Mouse (Mus musculus) thymus, postnatal 4 days (tissue): ENCODE measurements around the gene Flot2.
"Not testable (repeated sequence)": the region's sequence is repeated elsewhere in the genome, so short reads cannot be mapped to it uniquely, and the experiment has no call there.

Experiments
- DNase-seq: peaks from one replicate; pipeline ENCODE4 v3.0.0; 2021

Gene Flot2

DNA sequence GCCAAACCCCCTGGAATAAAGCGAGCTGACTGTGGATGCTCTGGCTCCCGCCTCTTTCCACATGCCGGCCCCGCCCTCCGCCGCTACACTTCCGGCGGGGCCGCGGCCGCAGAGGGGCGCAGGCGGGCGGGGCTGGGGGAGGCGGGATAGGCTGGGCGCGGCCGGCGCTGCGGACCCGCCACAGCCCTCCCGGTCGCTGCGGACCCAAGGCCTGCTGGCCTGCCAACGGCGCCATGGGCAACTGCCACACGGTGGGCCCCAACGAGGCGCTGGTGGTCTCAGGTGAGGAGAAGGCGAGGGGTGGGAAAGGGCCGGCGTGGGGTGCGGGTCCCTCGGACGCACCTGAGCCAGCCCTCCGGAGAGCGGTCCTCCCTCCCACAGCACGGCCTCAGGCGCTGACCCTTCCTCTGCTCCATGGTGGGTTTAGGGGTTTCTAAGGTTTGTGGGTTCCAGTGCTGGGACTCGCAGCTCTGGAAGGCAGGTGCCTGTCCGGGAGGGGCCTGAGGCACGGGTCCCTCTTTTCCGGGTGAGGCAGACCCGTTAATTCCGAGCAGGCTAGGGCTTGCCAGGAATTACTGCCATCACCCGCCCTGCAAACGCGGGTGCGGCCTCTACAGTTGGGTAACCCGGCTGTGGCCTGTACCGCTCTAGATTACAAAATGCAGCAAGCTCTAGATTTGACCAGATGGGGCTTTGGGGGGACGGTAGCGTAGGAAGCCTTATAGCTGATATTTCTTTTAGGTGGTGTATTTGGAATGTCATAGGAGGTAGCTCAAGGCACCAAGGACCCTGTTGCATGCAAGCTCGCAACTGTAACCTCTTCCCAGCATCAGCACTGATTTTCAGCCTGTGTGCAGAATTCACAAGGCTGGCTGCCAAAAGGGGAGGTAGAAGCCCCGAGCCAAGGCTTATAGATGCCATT is at the start of gene Flot2:
TSS of gene Flot2 (plus strand) at position 101 of the 922 bp plus-strand sequence.
- DNase-seq: peak; percentile 88

DNA sequence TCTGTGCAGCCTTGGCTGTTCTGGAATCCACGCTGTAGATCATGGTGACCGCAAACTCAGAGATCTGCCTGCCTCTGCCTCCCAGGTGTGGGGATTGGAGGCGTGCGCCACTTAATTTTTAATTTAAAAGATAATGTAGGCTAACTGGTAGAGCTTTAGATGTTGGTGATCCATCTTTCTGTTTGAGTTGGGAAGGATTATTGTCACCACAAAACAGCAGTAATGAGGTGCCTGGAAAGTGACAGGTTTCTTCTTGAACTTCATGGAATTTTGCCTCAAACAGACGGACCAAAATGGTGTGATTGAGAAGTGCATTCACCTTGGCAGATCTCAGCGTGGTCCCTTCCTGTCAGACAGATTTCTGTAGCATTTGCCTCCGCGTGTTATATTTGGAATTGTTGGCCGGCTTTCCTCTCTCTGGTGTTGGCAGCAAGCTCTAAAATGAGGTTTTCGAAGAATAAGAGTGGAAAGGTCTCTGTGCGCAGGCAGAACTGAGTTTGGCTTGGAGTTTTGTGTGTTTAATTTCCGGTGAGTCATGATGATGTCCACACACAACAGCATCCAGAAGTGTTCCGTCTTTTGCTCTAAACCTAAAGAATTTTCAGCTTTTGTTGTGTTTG is 48.5 kb upstream of the Flot2 start:
- no peak for DNase-seq

DNA sequence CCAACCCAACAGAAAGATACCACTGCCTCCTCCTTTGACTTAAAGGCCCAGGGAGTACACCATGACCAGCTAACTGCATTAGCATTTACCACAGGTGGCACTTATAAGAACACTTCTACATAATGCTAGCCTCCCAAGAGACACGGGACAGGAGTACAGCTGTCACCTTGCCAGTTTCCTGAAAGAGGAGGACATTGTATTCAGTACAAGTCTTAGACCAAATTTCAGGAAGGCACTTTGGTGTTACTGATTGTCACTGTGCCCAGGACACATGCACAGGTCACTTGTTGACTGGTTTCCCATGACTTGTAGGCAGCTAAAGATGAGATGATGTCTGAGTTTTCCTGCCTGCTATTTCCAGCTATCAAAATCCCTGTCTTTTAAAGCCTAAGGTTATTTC is 42.2 kb upstream of the Flot2 start:
- DNase-seq: no peak

DNA sequence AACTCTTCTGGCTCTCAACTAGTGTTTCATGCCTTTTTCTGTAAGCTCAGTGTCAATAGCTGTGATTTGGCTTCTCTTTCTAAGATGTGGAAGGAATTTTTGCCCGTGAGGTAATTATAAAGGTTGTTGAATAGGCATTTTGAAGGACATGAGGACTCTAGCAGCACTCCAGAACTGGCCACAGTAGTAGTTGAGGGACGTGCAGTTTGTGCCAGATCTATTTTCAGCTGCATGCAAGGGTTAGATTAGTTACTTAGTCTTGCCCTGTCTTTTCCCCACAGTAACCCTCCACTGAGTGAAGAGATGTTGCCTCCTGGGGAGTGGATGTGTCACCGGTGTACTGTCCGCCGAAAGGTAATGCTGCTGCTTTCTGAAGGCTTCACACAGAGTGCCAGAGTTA is 31.3 kb upstream of the Flot2 start:
- no peak for DNase-seq

DNA sequence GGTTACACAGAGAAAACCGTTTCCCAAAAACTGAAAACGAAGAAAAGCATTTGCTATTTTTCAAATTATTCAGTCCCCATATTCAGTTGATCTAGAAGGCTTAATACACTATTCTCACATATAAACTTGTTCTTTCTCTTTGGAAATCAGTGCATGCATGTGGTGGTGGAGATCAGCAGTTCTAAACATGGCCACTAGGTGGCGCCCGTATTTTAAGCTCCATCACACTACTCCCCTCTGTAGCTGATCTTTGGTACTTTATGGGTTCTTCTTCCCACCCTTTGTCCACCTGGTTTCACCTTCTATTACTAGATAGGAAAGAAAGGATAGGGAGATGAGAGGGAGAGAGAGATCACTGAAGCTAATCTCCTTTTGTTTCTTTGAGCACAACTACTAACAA is 18.1 kb upstream of the Flot2 start:
- peak; percentile 85 for DNase-seq

DNA sequence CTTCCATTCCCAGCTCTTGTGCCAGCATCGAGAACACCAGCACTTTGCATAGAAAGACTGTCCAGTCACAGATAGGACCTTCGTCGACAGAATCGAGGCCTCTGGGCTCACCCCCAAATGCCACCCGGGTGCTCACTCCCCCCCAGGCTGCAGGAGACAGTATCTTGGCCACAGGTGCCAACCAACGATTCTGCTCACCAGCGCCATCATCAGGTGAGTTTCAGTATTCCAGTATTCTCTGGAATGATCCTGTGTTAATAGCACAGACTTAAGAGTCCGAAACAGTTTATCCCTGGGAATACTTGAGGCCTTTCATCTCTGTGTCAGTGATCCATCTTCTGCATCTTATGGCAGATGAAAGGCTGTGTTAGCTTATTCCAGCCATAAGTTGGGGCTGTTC is 14.1 kb upstream of the Flot2 start:
- peak; percentile 69 for DNase-seq

DNA sequence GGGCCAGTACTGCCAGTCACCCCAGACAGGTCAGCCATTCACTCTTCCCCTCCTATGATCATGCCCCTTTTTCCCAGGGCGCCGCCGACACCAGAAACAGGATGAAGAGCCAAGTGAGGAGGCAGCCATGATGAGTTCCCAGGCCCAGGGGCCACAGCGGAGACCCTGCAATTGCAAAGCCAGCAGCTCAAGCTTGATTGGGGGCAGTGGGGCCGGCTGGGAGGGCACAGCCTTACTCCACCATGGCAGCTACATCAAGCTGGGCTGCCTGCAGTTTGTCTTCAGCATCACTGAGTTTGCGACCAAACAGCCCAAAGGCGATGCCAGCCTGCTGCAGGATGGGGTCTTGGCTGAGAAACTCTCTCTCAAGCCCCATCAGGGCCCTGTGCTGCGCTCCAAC is 8.5 kb upstream of the Flot2 start:
- DNase-seq: no peak

GRCm38 (mm10) chr11:78030600-78030999 is 7.1 kb upstream of the Flot2 start:
- no peak for DNase-seq

GRCm38 (mm10) chr11:78031389-78031788 is 6.3 kb upstream of the Flot2 start:
- DNase-seq: no peak

GRCm38 (mm10) chr11:78031947-78032808 is 5.6 kb upstream of the Flot2 start, which contains the start of gene Dhrs13:
Gene Dhrs13, plus strand, starts transcription at chr11:78032280.
- DNase-seq: peak; percentile 95

DNA sequence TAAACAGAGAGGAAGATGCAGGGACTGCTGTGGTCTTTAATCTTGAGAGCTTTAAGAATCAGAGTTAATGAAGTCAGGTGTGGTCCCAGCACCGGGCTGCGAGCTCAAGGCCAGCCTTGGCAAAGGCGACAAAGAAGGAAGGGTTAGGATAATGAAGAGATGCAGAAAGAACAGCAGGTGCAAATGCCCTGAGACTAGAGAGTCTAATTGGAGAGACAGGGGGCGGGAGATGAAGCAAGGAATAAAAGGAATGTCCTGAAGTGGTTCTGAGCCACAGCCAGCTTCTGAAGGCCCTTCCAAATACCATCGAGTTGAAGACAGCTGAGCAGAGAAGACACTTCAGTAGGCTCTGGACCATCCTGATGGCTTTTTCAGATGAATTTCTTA is 4.9 kb upstream of the Flot2 start:
- DNase-seq: no peak

DNA sequence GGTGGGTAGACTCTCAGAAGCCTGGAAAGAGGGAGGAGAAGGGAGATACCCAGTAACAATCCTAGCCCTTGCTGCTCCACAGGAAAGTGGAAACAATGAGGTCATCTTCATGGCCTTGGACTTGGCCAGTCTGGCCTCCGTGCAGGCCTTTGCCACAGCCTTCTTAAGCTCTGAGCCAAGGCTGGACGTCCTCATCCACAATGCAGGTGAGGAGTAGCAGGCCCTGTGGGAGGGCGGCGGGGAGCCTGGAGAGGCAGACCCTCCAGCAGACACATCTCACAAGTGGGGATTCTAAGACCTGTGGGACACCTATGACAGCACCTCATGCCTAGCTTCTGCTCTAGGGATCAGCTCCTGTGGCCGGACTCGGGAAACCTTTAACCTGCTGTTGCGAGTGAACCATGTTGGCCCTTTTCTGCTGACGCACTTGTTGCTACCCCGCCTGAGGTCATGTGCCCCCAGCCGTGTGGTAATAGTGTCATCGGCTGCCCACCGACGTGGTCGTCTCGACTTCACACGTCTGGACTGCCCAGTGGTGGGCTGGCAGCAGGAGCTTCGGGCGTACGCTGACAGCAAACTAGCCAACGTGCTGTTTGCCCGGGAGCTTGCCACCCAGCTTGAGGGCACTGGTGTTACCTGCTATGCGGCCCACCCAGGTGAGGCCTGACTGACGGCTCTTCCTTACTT is 3.7 kb upstream of the Flot2 start:
- DNase-seq: no peak

DNA sequence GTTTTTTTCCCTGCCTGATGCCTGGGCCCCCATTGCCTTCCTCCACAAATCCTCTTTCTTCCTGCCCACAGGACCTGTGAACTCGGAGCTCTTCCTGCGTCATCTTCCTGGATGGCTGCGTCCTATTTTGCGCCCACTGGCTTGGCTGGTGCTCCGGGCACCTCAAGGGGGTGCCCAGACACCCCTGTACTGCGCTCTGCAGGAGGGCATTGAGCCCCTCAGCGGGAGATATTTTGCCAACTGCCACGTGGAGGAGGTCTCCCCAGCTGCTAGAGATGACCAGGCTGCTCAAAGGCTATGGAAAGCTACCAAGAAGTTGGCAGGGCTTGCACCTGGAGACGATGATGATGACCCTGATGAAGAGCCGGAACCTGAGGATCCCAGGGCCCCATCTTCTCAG is 940 bp upstream of the Flot2 start:
- no peak for DNase-seq

GRCm38 (mm10) chr11:78040878-78041277 is 3.1 kb downstream of the Flot2 start:
- DNase-seq: no peak

DNA sequence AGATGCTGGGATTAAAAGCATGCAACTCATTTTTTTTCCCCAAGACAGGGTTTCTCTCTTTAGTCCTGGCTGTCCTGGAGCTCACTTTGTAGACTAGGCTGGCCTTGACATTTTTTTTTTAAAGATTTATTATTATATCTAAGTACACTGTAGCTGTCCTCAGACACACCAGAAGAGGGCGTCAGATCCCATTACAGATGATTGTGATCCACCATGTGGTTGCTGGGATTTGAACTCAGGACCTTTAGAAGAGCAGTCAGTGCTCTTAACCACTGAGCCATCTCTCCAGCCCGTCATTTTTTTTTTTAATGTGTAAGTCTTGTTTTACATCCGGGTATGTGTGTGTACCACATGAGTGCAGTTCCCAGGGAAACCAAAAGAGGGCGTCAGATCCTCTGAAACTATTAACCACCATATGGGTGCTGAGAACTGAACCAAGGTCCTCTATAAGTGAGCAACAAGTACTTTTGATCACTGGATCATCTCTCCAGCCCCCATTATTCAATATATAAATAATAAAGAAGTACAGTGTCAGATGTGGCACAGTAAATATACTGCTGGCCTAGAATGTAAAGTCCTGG is 4.6 kb downstream of the Flot2 start:
- DNase-seq: not testable (repeated sequence)

DNA sequence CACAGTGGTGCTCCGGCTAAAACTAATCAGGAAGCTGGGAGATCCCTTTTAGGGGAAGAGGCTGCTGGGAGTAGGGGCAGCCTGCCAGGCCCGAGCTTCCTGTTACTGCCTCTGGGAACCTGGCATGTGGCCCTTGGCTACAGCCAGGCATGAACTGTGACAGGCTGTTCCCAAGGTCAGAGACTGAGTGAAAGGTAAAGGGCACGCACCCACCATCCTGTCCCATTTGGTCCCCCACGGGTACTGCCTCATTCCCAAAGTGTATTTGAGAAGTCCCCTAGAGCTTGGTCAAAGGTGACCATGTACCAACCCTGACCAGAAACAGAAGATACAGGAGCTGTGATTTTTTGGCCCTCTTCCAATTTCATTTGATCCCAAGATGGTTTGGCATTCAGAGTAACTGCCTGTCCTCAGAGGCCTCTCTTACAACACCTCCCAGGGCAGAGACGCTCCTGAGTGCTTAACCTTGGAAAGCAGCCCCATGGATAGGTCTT is 7.1 kb downstream of the Flot2 start:
- no peak for DNase-seq

GRCm38 (mm10) chr11:78048637-78049036 is 10.9 kb downstream of the Flot2 start:
- not testable (repeated sequence) for DNase-seq

- no peak for DNase-seq
Observed at GRCm38 (mm10) chr11:78053078-78053477, 15.3 kb downstream of the Flot2 start.

- DNase-seq: no peak
Observed at GRCm38 (mm10) chr11:78056946-78057345, 19.2 kb downstream of the Flot2 start.

- DNase-seq: peak; percentile 52
Observed at GRCm38 (mm10) chr11:78059833-78060757, 22.4 kb downstream of the Flot2 start.

DNA sequence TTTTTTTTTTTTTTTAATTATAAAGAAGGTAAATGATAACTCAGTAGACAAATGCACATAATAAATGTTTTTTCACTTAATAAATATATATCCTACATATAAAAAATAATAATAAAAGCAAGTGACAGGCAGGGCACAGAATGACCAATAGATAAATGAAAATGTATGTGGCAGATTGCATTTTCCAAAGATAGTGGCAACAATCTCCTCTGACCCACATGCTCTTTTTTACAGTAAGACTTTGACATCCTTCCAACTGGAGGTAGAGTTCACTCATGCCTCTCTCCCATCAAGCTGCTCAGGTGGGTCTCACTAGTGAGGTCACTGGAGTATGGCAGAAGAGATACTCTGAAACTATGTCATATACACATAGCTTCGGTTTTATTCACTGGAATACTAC is 24.8 kb downstream of the Flot2 start:
- DNase-seq: no peak
